Mouse (Mus musculus) kidney, adult 10 weeks (tissue): Measurements from ENCODE around the gene Acot8. TPM values are rescaled to one million over a fixed set of nuclear protein-coding genes. Genes with fewer than 3 reads are reported as not detected.

ENCODE experiments used
- polyA plus RNA-seq: library from polyadenylated mRNA; stranded (reverse); fragments of 350-450 nt; fragmentation: Illumina TruSeq; extraction: RNeasy Lipid Tissue Mini Kit (QIAGEN cat#74804); gene quantifications from one replicate; pipeline ENCODE4 v1.2.3, GENCODE M21; 2014; ENCODE audit warnings: low read depth, low replicate concordance

Acot8 gene
- polyA plus RNA-seq: 1.7 TPM

GRCm38 (mm10) chr2:164804533-164805331 is at the start of gene Acot8, which contains the start of gene Zswim3:
Acot8 (minus strand) TSS chr2:164804882.
Zswim3 (plus strand) TSS chr2:164805098.

DNA sequence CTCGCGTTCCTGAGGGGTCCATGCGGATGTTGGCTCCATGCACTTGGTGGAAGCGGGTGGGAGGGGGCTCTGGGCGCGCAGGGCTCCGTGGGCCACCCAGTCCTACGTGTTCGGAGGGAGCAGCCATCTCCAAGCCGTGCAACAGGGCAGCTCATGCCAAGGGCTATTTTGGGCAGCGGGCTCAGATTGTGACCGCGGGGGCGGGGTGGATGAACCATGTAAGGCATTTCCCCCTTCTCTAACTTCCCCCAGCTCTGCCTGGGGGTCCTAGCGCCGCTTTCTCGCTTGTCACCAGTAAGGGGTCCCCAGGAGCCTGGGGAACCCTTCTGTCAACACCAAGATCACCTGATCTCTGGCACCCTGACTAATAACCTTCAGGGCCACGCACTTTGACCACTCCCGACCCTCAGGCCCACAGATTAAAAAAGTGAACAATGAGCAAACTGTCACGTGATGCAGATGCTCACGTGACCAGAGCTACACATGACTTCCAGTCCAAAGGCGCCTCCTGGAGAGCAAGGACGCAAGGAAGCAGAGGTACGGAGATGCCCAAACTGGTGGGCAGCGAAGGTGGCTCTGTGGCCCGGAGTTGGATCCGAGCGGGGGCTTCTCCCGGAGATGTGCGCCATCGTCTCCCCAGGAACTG is 28.8 kb upstream of the Acot8 start, which contains the start of gene Neurl2:
Neurl2 (minus strand) TSS at position 143 of the 646 bp plus-strand sequence.

GRCm38 (mm10) chr2:164832748-164833301 is 28.1 kb upstream of the Acot8 start, which contains the start of gene Ctsa:
Ctsa (plus strand) TSS chr2:164832873.

GRCm38 (mm10) chr2:164828437-164828836 is 23.8 kb upstream of the Acot8 start, which contains the start of gene Spata25:
Spata25 (minus strand) TSS chr2:164828537.

DNA sequence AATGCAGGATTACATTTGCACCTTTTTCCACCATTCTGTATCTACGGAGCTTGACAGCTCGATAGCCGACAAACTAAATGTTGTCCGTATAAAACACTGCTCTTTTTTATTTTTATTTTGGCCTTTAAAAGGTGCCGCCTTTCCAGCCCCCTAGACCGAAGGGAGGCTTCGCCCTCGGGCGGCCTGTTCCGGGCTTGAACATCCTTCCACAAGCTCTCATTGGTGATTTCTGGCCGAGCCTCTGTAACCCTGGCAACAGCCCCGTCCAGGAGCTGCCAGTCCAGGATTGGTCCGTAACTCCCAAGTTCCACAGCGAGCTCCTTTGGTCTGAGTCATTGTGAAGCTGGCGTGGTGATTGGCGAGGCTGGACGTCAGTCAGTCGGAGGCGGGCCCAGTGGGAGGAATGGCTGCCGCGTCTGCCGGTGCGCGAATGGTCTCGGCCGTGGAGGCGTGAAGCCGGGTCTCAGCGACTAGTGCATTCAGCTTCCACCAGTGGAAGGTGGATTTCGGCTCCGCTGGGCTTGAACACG is 18.0 kb upstream of the Acot8 start, which contains the start of gene Zswim1:
Zswim1 (plus strand) TSS at position 51 of the 530 bp plus-strand sequence.

GRCm38 (mm10) chr2:164785481-164786387 is 18.9 kb downstream of the Acot8 start, which contains the start of gene Snx21:
Snx21 (plus strand) TSS chr2:164785823.

GRCm38 (mm10) chr2:164779481-164780086 is 25.1 kb downstream of the Acot8 start, which contains the start of gene Tnnc2:
Tnnc2 (minus strand) TSS chr2:164779967.

DNA sequence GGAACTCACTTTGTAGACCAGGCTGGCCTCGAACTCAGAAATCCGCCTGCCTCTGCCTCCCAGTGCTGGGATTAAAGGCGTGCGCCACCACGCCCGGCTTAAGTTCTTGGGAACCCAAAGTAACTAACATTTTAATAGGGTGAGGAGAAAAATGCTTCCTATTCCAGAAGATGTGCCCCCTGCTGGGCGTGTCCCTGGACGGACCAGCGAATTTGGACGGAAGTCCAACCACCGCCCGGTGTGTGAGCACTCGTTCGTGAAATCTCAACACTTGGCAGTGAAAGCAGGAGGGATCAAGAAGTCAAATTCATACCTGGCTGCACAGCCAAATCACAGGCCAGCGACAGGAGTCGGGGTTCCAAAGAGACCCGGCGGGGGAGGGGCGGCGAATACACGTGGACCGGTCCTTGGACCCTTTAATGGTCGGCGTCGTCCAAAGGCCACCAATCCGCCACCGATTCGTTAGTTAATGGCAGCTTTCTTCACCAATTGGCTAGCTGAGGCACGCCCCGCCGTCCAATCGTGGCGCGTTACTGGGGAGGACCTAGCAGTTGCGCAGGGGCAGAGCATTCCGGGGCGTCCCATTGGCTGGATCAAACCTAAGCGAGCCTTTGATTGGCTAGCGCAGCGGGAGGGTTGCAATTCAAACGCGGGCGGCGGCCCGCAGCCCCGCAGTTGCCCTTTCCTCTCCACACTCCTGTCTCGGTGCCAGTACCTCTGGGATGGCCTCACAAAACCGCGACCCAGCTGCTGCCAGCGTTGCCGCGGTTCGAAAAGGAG is 35.2 kb downstream of the Acot8 start, which contains the start of gene Ube2c:
Ube2c (plus strand) TSS at position 641 of the 780 bp plus-strand sequence.

GRCm38 (mm10) chr2:164745843-164746479 is 58.7 kb downstream of the Acot8 start, which contains the start of the genes Wfdc3 and Dnttip1:
Wfdc3 (minus strand) TSS chr2:164745931.
Dnttip1 (plus strand) TSS chr2:164745983.

Other genes with a start within 250 kb of the Acot8 start
- 19.6 TPM for gene Wfdc2, start 242.5 kb downstream of the Acot8 start, polyA plus RNA-seq
- not detected for gene Spint3, start 231.4 kb downstream of the Acot8 start, polyA plus RNA-seq
- gene Wfdc6a, start 219.4 kb downstream of the Acot8 start, polyA plus RNA-seq: not detected
- not detected for gene Eppin, start 211.3 kb downstream of the Acot8 start, polyA plus RNA-seq
- not detected for gene Wfdc6b, start 191.4 kb downstream of the Acot8 start, polyA plus RNA-seq
- gene Wfdc8, start 191.3 kb downstream of the Acot8 start, polyA plus RNA-seq: not detected
- gene Wfdc16, start 166.1 kb downstream of the Acot8 start, polyA plus RNA-seq: 37.6 TPM
- not detected for gene Wfdc10, start 148.8 kb downstream of the Acot8 start, polyA plus RNA-seq
- gene Wfdc9, start 148.3 kb downstream of the Acot8 start, polyA plus RNA-seq: not detected
- not detected for gene Wfdc11, start 130.8 kb downstream of the Acot8 start, polyA plus RNA-seq
- not detected for gene Wfdc13, start 119.8 kb downstream of the Acot8 start, polyA plus RNA-seq
- not detected for gene Spint4, start 106.4 kb downstream of the Acot8 start, polyA plus RNA-seq
- gene Spint5, start 89.6 kb downstream of the Acot8 start, polyA plus RNA-seq: not detected
- 1.2 TPM for gene Wfdc3, start 59.0 kb downstream of the Acot8 start, polyA plus RNA-seq
- gene Dnttip1, start 58.9 kb downstream of the Acot8 start, polyA plus RNA-seq: 2.1 TPM
- 1.3 TPM for gene Ube2c, start 35.0 kb downstream of the Acot8 start, polyA plus RNA-seq
- gene Tnnc2, start 24.9 kb downstream of the Acot8 start, polyA plus RNA-seq: not detected
- 1.1 TPM for gene Snx21, start 19.1 kb downstream of the Acot8 start, polyA plus RNA-seq
- gene Zswim3, start 216 bp upstream of the Acot8 start, polyA plus RNA-seq: 1.5 TPM
- 3.4 TPM for gene Zswim1, start 17.8 kb upstream of the Acot8 start, polyA plus RNA-seq
- not detected for gene Spata25, start 23.7 kb upstream of the Acot8 start, polyA plus RNA-seq
- 52.2 TPM for gene Ctsa, start 28.0 kb upstream of the Acot8 start, polyA plus RNA-seq
- gene Neurl2, start 28.6 kb upstream of the Acot8 start, polyA plus RNA-seq: not detected
- 0.44 TPM for gene Pltp, start 52.8 kb upstream of the Acot8 start, polyA plus RNA-seq
- gene Pcif1, start 74.4 kb upstream of the Acot8 start, polyA plus RNA-seq: 4.1 TPM
- gene Zfp335, start 106.9 kb upstream of the Acot8 start, polyA plus RNA-seq: 0.16 TPM
- 0.40 TPM for gene Mmp9, start 135.9 kb upstream of the Acot8 start, polyA plus RNA-seq
- gene Slc12a5, start 155.9 kb upstream of the Acot8 start, polyA plus RNA-seq: 1.7 TPM
- gene Ncoa5, start 230.0 kb upstream of the Acot8 start, polyA plus RNA-seq: 9.3 TPM